Mouse (Mus musculus) adrenal gland, postnatal 25 days (tissue): ENCODE measurements around the gene Bicc1. TPM values are rescaled to one million over a fixed set of nuclear protein-coding genes. Genes with fewer than 3 reads are reported as not detected.

Source experiments
- total RNA-seq: library from RNA; stranded (reverse); gene quantifications from 2 replicates; pipeline ENCODE4 v1.2.3, GENCODE M21; 2021

The Bicc1 gene
- total RNA-seq, 1 experiment from 2014 or later = 13.1 TPM

Other genes with a start within 250 kb of the Bicc1 start
- 66.1 and 78.0 TPM in 2 replicates for gene Tfam, start 78.6 kb upstream of the Bicc1 start, total RNA-seq
- 24.2 and 26.2 TPM in 2 replicates for gene Ube2d1, start 125.6 kb upstream of the Bicc1 start, total RNA-seq
- gene Cisd1, start 185.3 kb upstream of the Bicc1 start, total RNA-seq = 95.3 and 110 TPM in 2 replicates
- 17.2 and 21.9 TPM in 2 replicates for gene Ipmk, start 188.1 kb upstream of the Bicc1 start, total RNA-seq